Mouse (Mus musculus) large intestine, adult 2 months (tissue): ENCODE data around the gene Flna. TPM values are rescaled to one million over a fixed set of nuclear protein-coding genes. Genes with fewer than 3 reads are reported as not detected.

ENCODE experiments used
- DNase-seq: peaks from one replicate; pipeline ENCODE4 v3.0.0-alpha.2; 2012; ENCODE audit warnings: low read depth, low spot score
- WGBS: fragments of 180-500 bp; shearing (Covaris S2); methylation state at CpG from one replicate; pipeline ENCODE4 v1.1.7; 2018; 5-methylcytosine and 5-hydroxymethylcytosine counted together
- polyA plus RNA-seq: library from polyadenylated mRNA; depleted of rRNA; stranded (reverse); fragments of >200 nt; gene quantifications from 2 replicates; pipeline ENCODE4 v1.2.3, GENCODE M21; 2012; rRNA removed

Flna gene
- 553 and 589 TPM in 2 replicates for polyA plus RNA-seq

DNA sequence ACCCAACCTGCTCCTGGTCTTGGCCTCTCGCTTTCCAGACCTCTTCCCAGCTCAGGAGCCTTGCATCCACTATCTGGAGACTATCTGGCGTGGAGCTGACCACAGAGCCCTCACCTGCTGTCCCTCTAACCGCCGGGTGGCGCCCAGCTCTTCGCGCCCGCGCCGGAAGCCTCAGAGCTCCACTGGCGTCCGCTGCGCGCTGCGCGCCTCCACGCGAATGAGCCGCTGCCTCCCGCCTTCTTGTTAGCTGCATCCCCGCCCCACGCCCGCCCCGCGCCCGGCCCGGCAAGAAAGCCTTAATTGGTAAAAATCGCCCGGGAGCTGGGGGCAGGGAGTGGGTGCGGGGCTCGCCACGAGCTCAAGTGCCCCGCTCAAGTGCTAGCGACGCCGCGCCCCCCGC is at the start of gene Flna:
TSS of gene Flna (minus strand) at position 206 of the 400 bp plus-strand sequence.
- 15% methylated on average over 38 of the region's 38 CpGs for WGBS

DNA sequence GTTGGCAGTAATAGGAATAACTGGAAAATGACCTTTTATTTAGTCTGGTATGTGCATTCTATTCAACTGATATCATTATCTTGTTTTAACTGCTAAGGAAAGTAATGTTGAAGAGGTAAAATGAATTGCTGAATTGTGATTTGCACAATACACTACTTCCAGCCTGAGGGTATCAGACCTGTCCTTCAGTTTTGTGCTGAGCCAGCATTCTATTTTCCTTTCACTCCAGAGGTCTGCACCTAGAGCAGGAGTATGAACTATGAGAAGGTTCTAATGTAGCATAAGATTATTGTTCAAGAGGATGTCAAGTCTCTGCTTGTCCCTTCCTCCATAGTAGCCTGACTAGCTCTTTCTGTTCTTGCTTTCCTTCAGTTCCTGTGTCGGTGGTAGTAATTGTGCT is 48.7 kb upstream of the Flna start:
- 77% methylated on average over 1 of the region's 1 CpGs for WGBS
- no peak for DNase-seq

More for the DNA sequence above, at the start of gene Flna:
- no peak for DNase-seq

DNA sequence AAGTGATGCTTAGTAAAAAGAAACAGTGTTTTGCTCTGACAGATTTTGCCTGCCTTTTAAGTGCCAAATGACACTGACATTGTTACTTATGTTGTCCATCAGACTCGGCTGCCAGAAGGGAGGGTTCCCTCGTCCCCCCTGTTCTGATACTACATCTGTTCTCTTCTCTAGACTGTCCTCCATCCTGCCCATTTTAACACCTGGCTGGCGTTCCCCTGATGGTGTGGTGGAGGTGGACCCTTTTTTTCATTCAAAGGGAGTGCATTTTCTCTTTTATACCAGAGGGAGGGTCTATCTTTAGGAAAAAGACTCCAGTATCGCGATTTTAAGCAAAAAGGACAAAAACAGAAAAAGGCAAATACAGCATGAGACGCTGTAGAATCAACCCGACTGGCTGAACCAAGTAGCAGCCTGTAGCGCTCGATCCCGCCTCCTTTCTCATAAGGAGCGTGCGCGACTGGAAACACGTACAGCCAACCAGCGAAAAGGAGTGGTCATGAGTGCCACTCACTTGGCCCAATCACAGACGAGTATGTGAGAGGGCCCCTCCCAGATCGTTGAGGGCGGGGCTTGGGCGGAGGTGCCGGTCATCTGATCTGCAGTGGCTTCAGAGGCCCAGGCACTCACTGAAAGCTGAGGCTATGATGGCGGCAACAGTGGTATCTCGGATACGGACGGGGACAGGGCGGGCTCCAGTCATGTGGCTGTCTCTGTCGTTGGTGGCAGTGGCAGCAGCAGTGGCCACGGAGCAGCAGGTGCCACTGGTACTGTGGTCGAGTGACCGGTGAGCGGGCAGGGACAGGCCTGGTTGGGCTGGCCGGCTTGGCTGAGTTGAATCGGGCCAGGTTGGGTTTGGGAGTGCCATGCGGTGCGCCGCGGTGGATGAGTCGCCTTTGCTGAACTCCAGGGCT is 47.2 kb upstream of the Flna start, which contains the start of gene Atp6ap1:
TSS of gene Atp6ap1 (plus strand) at position 560 of the 911 bp plus-strand sequence.
- WGBS: 16% methylated on average over 37 of the region's 37 CpGs
- peak; percentile 75 for DNase-seq

DNA sequence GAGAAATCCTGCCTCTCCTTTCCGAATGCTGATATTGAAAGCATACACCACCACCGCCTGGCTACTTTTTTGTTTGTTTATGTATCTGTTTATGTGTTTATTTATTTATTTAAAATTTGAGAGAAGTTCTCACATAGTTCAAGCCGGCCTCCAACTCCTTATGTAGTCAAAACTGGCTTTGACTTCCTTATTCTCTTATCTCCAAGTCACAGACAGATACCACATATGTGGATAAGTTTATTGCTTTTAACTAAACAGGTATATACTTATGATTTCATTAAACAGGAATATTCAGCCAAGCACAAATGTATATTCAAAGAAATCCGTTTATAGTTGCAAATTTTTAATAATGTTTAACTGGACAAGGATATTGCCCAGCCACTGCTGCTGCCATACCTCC is 43.8 kb upstream of the Flna start:
- 69% methylated on average over 4 of the region's 4 CpGs for WGBS
- DNase-seq: no peak

DNA sequence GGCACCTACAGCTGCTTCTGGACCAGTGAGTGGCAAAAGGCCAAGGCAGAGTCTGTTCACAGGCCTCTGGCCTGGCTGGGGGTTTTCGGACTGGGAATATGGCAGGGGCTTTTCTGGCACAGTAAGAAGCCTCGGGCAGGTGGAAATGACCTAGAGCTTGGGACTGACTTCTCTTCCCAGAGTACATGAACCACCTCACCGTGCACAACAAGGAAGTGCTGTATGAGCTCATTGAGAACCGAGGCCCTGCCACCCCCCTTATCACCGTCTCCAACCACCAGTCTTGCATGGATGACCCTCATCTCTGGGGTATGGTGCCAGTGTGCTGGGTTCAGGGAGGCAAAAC is 33.4 kb upstream of the Flna start:
- no peak for DNase-seq
- 28% methylated on average over 5 of the region's 5 CpGs for WGBS

DNA sequence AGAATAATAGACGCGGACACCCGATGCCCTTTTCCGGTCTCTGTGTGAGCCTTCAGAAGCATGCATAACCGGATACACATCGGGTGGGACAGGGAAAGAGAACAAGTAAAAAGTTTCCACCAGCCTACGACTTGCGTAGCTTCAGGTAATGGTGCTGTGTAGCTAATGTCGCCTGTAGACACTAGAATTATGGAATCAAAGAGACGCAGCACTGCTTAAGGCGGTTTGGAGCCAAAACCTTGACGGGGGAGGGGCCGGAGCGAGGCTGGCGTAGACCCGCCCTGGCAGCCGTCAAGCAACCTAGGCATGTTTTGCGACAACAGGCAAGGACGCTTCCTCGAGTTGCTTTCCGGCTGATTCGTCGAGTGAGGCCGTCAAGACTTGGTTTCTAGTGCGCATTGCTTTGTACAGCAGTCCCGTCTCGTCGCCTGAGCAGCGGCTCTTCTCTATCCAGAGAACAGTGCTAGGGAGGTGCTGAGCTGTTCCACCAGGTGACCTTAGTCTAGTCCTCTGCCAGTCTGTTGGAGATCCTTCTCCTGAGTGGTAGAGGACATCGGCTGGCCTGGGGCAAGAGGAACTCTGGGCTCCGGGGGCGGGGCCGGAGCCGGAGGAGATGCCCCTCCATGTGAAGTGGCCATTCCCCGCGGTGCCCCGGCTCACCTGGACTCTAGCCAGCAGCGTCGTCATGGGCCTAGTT is 32.9 kb upstream of the Flna start:
- no peak for DNase-seq
- WGBS: 15% methylated on average over 39 of the region's 39 CpGs

DNA sequence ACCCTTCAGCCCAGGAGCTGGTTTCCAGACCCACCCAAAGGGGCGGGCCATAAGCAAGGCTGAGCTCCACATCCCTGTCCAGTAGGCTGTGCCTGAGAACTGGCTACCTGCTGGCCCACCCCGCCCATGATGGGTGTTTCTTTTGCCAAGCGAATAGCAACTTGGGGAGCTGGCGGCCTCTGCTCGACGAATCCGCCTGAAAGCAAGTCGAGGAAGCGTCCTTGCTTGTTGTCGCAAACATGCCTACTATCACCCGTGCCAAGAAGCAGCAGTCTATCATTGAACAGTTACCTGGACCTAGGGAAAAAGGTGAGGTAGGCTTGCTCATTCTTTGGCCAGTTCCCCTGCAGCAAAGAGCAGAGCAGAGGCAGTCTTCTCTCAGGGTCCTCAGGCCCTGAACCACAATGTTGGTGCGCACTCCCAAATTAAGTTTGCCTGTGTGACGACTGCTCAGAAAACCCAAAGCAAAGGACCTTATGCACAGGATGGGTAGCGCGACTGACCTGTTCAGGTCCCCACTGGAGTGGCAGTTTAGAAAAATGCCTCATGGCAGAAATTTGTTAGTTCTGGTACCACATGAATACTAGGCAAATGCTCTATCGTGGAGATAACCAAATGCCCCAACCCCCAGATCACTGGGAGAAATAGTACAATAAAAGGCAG is 32.2 kb upstream of the Flna start, which contains the start of the genes Taz and Dnase1l1:
TSS of gene Taz (plus strand) at position 181 of the 663 bp plus-strand sequence.
TSS of gene Dnase1l1 (minus strand) at position 606 of the 663 bp plus-strand sequence.
- 13% methylated on average over 16 of the region's 16 CpGs for WGBS
- DNase-seq: no peak

DNA sequence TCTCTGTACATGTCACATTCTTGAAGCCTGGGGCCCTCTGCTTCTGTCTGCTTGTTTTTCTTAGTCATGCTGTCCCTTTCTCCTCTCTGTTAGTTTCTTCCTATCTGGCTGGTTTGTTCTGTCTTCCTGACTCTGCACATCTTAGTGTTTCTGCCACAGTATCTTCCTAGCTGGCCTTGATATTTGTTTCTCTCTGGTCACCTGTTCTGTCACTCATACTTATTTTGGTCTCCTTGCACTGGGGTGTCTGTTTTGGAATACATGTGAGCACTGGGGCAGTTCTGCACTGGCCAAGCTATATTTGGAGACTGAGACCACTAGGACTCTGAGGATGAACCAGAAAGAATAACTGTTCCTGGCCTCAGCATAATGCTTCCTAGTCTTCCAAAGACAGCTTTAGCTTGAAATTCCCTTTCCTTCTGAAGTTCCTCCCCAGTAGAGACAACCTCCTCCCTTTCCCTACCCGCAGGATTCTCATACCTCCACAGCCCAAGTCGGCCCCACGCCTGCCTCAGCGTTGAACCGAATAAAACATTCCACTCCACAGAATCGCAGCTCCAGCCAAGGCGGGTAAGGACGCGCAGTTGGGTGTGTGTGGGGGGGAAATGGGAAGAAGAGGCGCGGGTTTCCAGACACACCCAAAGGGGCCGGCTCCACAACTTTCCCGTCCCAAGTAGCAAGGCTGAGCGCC is 31.6 kb upstream of the Flna start:
- no peak for DNase-seq

DNA sequence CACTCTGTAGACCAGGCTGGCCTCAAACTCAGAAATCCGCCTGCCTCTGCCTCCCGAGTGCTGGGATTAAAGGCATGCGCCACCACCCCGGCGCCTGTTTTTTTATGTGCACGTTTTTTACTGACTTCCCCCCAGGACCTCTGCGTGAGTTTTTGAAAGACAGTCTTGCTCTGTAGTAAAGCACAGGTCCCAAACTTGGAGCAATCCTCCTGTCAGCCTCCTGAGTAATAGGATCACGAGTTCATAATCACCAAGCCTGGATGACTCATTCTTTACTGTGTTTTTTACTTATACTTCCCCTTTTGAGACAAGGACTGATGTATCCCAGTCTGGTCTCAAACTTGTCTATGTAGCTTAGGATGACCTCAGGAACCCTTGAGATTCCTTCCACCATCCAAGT is 28.3 kb upstream of the Flna start:
- DNase-seq: no peak

More for the DNA sequence above, 31.6 kb upstream of the Flna start:
- WGBS: 13% methylated on average over 14 of the region's 14 CpGs

DNA sequence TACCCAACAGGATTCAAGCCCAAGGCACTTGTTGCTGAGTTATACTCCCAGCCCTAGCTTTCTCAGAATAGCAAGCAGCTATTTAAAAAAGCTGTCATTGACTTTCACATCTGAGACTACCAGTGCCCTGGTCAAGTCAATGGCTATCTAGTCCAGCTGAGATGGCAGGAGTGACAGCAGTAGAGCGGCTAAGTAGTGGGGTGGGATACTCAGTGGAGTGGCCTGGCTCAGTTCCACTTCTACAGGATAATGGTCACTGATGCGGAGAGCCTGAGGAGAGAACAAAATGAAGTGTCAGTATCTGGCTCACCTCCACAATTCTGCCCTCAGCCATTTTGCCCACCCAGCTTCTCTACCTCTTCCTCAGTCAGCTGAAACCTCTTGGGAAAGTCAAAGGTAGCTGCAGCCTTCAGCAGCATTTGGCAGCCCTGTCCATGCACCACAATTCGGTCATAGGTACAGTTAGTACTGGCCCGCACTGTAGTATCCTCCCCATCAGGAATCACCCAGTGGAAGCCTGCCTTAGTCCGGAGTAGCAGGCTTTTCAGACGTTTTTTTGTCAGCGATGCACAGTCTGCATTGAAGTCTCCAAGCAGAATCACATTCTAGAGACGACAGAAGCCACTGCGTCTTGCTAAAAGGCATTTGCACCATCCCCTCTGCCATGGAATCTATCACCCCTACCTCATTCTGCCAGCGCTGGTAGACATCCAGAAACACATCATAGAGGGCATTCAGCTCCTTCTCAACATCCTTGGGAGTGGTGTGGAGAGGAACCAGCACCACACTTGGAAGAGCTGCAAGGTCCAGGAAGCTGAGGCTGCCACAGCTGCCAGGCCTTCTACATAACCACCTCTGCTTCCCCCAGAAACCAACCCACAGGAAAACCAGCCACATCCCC is 24.1 kb upstream of the Flna start:
- no peak for DNase-seq
- WGBS: 40% methylated on average over 10 of the region's 10 CpGs

More for the DNA sequence above, 28.3 kb upstream of the Flna start:
- 72% methylated on average over 8 of the region's 8 CpGs for WGBS

DNA sequence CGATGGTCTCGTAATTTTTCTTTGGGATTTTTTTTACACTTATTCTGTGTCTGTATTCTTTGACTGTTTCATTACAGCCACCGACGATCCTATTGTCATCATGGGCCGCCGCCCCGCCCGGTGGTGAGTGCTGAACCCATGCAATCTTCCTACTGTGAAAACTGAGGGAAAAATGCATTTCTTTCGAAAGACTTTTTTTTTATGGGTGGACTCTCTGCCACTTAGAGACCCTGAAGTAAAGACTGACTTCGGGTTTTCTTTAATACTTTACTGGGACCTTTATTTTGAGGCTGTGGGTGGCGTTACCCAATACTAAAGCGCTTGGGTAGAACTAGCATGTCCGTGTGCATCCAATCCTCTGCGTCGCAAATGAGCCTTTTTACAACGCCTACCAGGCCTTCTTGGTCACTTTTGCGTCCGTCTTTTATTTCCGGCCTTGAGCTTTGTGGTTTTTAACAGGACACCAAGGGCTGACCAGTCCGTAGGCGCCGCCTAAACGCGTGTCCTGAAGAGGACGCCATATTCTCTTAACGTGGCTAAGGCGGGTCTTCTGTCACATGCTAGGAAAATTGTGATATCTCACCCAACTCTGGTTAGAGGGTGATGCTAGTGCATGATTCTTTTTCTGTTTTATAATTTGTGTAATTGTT is 21.4 kb upstream of the Flna start:
- no peak for DNase-seq
- 17% methylated on average over 27 of the region's 27 CpGs for WGBS

DNA sequence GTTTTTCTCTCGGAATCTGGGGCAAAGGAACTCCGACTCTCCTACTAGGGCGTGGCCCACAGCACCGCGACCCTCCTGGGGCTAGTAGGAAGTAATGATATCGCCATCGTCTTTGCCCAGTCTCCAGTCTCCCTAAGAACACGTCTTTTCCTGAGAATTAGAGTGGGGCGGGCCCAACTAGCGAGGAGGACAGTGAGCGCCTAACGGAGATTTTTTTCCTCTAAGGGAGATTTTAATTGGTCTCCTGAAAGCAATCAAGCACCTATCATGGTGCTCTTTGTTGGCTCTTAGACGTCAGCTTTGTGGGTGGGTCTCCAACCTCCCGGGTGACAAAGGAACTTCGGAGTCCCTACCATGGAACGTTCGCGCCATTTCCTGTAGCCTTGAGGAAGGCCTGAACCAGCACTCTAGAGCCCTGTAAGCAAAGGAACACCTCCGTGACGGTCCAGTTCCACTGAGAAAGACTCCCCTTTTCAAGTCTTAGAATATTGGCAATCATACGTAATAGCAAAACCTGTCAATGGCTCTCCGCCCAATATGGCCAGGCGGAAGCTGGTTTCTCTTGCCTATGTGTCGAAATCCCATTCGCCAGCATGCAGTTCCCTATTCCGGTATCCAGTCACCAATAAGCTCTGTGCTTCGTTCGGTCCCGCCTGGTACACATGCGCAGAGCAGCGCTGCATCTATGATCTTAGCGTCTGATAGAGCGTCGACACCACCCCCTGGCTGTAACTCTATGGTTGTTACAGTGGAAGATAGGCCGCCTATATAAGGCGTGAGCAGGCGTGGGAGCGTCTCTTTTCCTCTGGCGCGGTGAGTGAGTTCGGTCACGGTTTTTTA is 20.7 kb upstream of the Flna start, which contains the start of gene Rpl10:
TSS of gene Rpl10 (plus strand) at position 751 of the 840 bp plus-strand sequence.
- DNase-seq: peak; percentile 81
- WGBS: 20% methylated on average over 42 of the region's 42 CpGs

DNA sequence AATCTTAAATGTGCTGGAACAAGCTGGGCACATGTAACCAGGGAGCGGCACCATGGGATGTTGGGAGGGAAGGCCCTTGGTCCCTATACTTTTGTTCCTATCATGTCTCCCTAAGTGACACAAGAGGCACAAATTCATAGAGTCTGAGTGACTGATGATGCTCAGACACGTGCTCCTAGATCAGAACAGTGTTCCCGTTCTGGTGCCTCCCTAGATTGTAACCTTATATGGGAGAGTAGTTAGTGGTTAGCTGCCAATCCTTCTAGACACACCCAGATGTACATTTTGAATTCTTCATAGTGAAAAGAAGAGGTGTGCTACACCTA is 20.1 kb upstream of the Flna start:
- WGBS: 18% methylated on average over 3 of the region's 3 CpGs
- no peak for DNase-seq

DNA sequence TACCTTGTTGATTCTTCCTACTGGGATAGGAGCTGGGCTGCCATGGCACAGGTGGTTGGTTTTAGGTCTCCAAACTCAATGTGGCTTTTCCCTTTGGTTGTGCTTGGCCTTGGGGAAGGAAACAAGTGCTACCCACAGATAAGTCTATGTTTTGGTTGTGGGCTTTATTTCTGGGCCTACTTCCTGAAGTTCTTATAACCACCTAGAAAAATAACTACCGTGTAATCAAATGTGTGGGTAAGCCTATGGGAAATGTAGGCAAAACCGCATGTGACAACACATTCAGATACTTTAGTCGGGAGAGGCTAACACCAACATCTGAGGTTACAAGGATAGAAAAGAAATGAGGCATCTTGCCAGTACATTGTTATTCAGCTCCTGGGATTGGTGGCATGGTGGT is 8.1 kb upstream of the Flna start:
- WGBS: 87% methylated on average over 3 of the region's 3 CpGs
- no peak for DNase-seq

DNA sequence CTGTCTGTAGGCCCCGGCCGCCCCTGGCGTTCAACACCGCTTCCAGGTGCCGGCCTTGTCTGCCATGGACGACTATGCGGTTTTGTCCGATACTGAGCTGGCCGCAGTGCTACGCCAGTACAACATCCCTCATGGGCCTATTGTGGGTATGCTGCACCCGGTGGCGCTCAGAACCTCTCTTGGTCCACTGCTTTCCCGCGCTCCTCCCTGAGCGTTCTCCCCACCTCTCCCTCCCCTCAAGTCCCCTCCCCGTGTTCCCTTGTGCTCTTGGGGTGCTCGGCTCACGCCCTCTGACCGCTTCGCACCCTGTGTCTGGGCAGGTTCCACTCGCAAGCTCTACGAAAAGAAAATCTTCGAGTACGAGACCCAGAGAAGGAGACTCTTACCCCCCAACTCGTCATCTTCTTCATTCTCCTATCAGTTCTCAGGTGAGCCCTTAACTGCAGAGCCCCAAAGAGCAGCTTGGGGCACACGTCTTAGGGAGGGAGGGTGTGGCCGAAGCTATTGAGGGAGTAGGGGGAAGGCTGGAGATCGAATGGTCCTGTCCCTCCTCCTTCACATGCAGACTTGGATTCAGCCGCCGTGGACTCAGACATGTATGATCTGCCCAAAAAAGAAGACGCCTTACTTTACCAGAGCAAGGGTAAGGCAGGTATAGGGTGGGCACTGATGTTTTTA is 5.4 kb upstream of the Flna start:
- DNase-seq: no peak

DNA sequence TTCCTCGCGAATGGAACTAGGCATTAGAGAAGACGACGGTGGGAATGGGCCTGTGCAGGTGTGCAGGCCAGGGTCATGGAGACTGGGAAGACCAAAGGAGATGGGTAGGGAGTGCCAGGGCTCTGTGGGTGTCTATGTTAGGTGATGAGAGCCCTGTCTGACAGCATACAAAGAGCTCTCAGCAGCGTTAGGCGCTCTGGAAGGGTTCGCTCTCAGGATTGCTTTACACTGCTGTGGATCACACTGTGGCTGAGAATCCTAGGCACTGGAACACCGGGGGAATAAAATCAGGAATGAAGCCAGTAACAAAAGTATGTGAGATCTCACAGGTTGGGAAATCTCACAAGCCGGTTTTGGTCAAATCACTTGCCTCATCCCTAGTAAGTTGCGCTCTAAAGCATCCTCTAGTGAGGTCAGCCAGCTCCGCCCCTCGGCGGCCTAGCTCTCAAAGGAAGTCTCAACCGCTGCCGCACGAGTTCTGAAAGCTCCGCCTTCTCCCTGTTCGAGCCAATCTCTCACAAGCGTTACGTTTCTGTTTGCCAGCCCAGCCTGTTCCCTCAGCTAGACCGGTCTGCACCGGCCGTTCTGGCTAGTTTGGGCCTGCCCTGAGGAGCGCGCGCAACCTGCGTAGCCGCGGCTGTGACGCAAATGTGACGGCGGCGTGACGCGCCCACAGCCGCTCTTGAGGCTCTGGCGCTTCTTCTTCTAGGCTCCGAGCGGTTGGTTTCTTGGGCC is 4.7 kb upstream of the Flna start, which contains the start of gene Emd:
TSS of gene Emd (plus strand) at position 535 of the 735 bp plus-strand sequence.
- WGBS: 29% methylated on average over 39 of the region's 39 CpGs
- DNase-seq: no peak

More for the DNA sequence above, 5.4 kb upstream of the Flna start:
- 22% methylated on average over 26 of the region's 31 CpGs for WGBS
